Mouse (Mus musculus) heart, adult 2 months (tissue): ENCODE measurements around the gene Mttp. TPM values are rescaled to one million over a fixed set of nuclear protein-coding genes. Genes with fewer than 3 reads are reported as not detected.

ENCODE experiments used
- DNase-seq, 2 experiments: peaks; one replicate each; pipeline ENCODE4 v3.0.0; 2021
- H3K27ac ChIP-seq: fragments of 200-600 bp; 2 replicates; pipeline ENCODE4 v1.8.1; 2022
- H3K27me3 ChIP-seq: fragments of 200-500 bp; 2 replicates; pipeline ENCODE4 v1.6.1; 2012; ENCODE audit warnings: mild to moderate bottlenecking, low read length, inconsistent platforms, mixed read lengths; ENCODE audit not compliant: control insufficient read depth, insufficient read depth
- H3K36me3 ChIP-seq: fragments of 200-500 bp; 2 replicates; pipeline ENCODE4 v1.6.1; 2012; ENCODE audit warnings: low read length, inconsistent platforms; ENCODE audit not compliant: control insufficient read depth, insufficient read depth
- H3K4me1 ChIP-seq: fragments of 200-500 bp; 2 replicates; pipeline ENCODE4 v1.6.1; 2011; ENCODE audit warnings: low read length; ENCODE audit not compliant: control insufficient read depth, insufficient read depth
- H3K4me3 ChIP-seq: fragments of 200-600 bp; 2 replicates; pipeline ENCODE4 v1.8.1; 2022
- H3K79me2 ChIP-seq: fragments of 200-500 bp; replicated peaks from 2 replicates; pipeline ENCODE4 v1.6.1; 2012; ENCODE audit warnings: mild to moderate bottlenecking, inconsistent platforms, low read length, moderate library complexity, mixed read lengths; ENCODE audit not compliant: control insufficient read depth, insufficient read depth
- H3K9ac ChIP-seq: fragments of 200-500 bp; 2 replicates; pipeline ENCODE4 v1.6.1; 2012; ENCODE audit warnings: low read depth, mild to moderate bottlenecking, control low read depth, inconsistent platforms, low read length, mixed read lengths
- CTCF ChIP-seq: fragments of 200-600 bp; IDR thresholded peaks from 2 replicates; pipeline ENCODE4 v1.8.1; 2022; ENCODE audit warnings: antibody characterized with exemption, mild to moderate bottlenecking, moderate library complexity
- EP300 ChIP-seq: fragments of 200-500 bp; IDR thresholded peaks from 2 replicates; pipeline ENCODE4 v1.6.1; 2011; ENCODE audit warnings: low read depth, low read length, control low read depth; ENCODE audit not compliant: insufficient read depth
- POLR2A ChIP-seq: fragments of 200-500 bp; IDR thresholded peaks from 2 replicates; pipeline ENCODE4 v1.6.1; 2011; ENCODE audit warnings: mild to moderate bottlenecking, low read depth, low read length, control low read depth; ENCODE audit not compliant: insufficient read depth
- WGBS: fragments of 180-500 bp; shearing (Covaris S2); methylation state at CpG from one replicate; pipeline ENCODE4 v1.1.7; 2018; 5-methylcytosine and 5-hydroxymethylcytosine counted together
- intact Hi-C: fragments of 180-260 bp; cut with DNase I; formaldehyde crosslinking; loops from one replicate; pipeline ENCODE4 v1.15.1; 2025
- polyA plus RNA-seq: library from polyadenylated mRNA; depleted of rRNA; stranded (reverse); fragments of >200 nt; gene quantifications from 2 replicates; pipeline ENCODE4 v1.2.3, GENCODE M21; 2012
- total RNA-seq, 2 experiments: library from RNA; stranded (reverse); gene quantifications; 2 replicates each; pipeline ENCODE4 v1.2.3; 2021

The Mttp gene
- total and polyA plus RNA-seq, 3 experiments: 2.0 to 6.9 (median 5.9) TPM

DNA sequence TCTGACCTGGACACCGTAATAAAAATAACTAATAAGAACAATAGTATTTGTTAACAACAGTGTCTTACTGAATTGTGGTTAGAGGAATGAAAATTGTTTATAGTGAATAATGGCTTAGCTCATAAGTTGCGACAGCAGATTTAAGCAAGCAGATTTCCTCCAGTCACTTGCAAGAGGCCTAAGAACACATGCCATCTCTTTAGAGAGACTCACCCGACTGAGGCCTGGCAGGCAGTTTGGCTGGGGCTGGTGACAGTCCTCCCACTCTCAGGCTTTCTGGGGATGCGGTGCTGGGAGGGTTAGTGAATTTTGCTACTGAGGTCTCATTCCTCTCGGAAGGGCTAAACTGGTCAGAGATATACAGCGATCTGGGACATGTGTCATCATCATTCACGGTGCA lies 38.6 kb upstream of the Mttp start:
- Histone ChIP-seq H3K79me2 (no peaks in the 10 kb centered on the region), H3K36me3 (no peaks in the 10 kb centered on the region), H3K4me3 (no peak overlapping the region), H3K4me1 (no peaks in the 10 kb centered on the region), H3K27me3 (no peaks in the 10 kb centered on the region), H3K27ac (no peak overlapping the region), H3K9ac (no peak overlapping the region)
- TF ChIP-seq EP300: no peak
- TF ChIP-seq CTCF: no peak
- TF ChIP-seq POLR2A: no peak
- WGBS: 87% methylated on average over 7 of the region's 7 CpGs
- no peak for DNase-seq
- intact Hi-C loops: no loop called here

DNA sequence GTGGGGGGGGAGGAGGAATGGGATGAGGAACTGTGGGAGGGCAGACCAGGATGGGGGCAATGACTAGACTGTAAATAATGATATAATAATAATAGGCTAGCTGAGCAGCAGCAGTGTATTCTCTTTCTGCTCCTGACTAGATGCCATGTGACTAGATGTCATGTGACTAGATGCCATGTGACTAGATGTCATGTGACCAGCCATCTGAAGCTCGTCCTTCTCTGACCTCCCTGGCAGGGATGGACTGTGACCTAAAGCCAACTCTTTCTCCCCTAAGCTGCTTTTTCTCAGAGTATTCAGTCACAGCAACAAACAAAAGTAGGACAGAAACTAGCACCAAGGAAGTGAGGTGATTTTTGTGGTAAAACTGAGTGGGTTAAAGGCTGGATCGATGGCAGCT lies 37.3 kb upstream of the Mttp start:
- Histone ChIP-seq H3K9ac (no peak overlapping the region), H3K36me3 (no peaks in the 10 kb centered on the region), H3K27me3 (no peaks in the 10 kb centered on the region), H3K27ac (no peak overlapping the region), H3K4me3 (no peak overlapping the region), H3K79me2 (no peaks in the 10 kb centered on the region), H3K4me1 (no peaks in the 10 kb centered on the region)
- no peak for TF ChIP-seq EP300
- TF ChIP-seq CTCF: no peak
- no peak for TF ChIP-seq POLR2A
- no peak for DNase-seq
- 65% methylated on average over 2 of the region's 2 CpGs for whole genome bisulfite sequencing
- intact Hi-C loops: no loop called here

DNA sequence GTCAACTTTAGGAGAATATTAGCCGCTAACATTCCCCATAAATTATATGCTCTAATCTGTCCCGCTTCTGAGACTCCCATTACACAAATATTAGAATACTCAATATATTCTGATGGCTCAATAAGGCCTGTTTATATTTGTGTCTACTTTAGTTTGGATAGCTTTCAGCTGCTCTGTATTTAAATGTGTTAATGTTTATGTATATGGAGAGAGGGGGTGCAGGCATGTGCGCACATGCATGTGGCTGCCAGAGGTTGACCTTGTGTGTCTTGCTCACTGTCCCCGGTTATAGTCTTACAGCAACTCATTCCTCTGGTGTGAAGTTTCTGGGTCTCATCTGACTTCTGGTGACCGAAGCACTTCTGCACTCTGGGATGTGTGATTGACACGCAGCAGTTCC lies 30.8 kb upstream of the Mttp start:
- TF ChIP-seq POLR2A (no peak), EP300 (no peak), CTCF (no peak)
- no peak for DNase-seq
- 85% methylated on average over 6 of the region's 6 CpGs for WGBS

DNA sequence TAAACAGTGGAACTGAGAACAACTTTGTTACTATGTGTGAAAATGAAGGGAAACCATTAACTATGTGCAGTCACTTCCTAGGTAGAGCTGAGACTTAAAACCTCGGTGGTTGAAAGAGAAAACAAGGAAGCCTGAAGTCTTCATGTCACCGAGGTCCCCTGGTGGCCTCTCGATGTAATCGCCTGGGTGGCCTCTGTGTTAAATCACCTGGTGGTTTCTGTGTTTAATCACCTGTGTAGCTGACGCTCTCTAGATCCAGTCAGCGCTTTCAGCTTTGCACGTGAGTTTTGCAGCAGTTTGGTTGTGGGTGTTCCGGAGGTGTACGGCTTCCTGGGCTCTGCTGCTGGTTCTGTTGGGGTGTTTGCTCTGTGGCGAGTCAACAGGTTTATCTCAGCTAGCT lies 28.5 kb upstream of the Mttp start:
- no peaks in the 10 kb centered on the region for H3K27me3 ChIP-seq
- no peaks in the 10 kb centered on the region for H3K36me3 ChIP-seq
- H3K79me2 ChIP-seq: no peaks in the 10 kb centered on the region
- DNase-seq: no peak
- 82% methylated on average over 10 of the region's 10 CpGs for WGBS
- intact Hi-C loops: no loop called here
- H3K27ac ChIP-seq: no peak overlapping the region
- TF ChIP-seq CTCF (peak; percentile 9; the same call in 1 of the 2 replicates), EP300 (no peak), POLR2A (no peak)
- no peak overlapping the region for H3K4me3 ChIP-seq
- no peaks in the 10 kb centered on the region for H3K4me1 ChIP-seq
- H3K9ac ChIP-seq: no peak overlapping the region

More for the DNA sequence above, 30.8 kb upstream of the Mttp start:
- Histone ChIP-seq H3K9ac (no peak overlapping the region), H3K79me2 (no peaks in the 10 kb centered on the region), H3K27me3 (no peaks in the 10 kb centered on the region), H3K36me3 (no peaks in the 10 kb centered on the region), H3K4me3 (no peak overlapping the region), H3K27ac (no peak overlapping the region), H3K4me1 (no peaks in the 10 kb centered on the region)
- intact Hi-C loops: no loop called here

DNA sequence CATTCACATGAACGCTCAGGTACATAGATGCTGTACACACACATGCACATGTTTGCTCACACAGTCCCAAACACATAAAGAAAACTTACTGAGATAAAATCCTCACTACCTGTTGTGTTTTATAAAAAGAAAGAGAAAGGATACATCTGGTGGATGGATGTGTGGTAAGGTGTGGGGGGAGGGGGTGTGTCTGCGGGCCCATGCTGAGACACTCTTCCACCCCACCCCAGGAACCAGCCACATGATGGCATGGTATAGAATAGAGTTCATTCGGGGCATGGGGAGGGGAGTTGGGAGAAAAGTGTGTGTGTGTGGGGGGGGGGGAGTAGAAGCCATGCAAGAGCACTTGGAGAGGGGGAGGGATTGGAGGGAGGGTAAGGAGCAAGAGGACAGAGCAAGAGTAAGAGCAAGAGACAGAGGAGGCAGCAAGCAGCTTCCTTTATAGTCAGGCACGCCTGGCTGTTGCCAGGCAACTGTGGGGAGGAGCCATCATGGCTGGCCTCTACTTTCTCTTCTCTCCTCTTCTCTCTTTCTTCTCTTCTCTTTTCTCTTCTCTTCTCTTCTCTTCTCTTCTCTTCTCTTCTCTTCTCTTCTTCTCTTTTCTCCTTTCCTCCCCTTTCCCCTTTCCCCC lies 17.9 kb upstream of the Mttp start:
- Histone ChIP-seq H3K79me2 (no peaks in the 10 kb centered on the region), H3K27me3 (no peaks in the 10 kb centered on the region), H3K9ac (no peak overlapping the region), H3K4me3 (no peak overlapping the region), H3K27ac (no peak overlapping the region), H3K4me1 (no peaks in the 10 kb centered on the region), H3K36me3 (no peaks in the 10 kb centered on the region)
- TF ChIP-seq EP300: no peak
- TF ChIP-seq POLR2A: no peak
- TF ChIP-seq CTCF: no peak
- 52% methylated on average over 4 of the region's 4 CpGs for WGBS
- no peak for DNase-seq
- intact Hi-C loops: no loop called here

DNA sequence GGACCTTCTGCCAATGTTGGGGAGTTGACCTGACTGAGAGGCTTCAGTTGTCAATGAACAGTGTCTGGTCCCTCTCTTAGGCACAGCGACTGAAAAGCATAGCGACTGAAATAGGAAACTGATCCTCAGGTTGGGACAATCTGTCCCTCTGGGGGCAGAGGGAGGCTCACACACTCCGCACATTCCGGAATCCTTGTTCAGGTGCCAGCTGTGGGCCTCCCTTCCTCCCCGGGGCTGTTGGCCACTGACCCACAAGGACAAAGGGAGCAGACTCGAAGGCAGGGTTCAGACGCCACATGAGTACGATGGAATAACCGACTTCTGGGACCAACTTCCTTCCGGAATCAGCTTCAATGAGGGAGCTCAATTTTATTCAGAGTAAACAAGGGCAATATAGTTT lies 16.9 kb upstream of the Mttp start:
- WGBS: 73% methylated on average over 10 of the region's 10 CpGs

DNA sequence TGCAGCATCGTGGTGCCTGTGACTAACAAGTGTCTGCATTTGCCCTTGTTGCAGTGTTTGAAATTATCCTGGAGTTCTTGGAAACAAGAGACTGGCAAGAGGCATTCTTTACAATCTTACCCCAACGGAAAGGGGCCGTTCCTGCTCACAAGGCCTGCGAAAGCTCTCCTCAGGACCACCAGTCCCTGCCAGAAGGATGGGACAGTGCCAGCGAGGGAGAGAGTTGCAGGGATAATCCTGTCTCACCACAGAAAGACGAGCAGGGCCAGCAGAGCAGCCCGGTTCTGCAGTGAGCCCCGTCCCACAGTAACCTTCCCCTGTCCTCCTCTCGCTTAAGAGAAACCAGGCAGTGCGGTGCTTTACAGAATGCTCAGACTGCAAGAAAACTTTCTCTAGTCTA lies 11.9 kb upstream of the Mttp start:
- Histone ChIP-seq H3K27me3 (no peaks in the 10 kb centered on the region), H3K36me3 (no peaks in the 10 kb centered on the region), H3K27ac (no peak overlapping the region), H3K4me1 (no peaks in the 10 kb centered on the region), H3K4me3 (no peak overlapping the region), H3K79me2 (no peaks in the 10 kb centered on the region), H3K9ac (no peak overlapping the region)
- WGBS: 81% methylated on average over 10 of the region's 10 CpGs
- intact Hi-C loops: no loop called here
- TF ChIP-seq EP300 (no peak), POLR2A (no peak), CTCF (no peak)
- no peak for DNase-seq

More for the DNA sequence above, 16.9 kb upstream of the Mttp start:
- TF ChIP-seq EP300 (no peak), CTCF (no peak), POLR2A (no peak)
- Histone ChIP-seq H3K4me3 (no peak overlapping the region), H3K36me3 (no peaks in the 10 kb centered on the region), H3K79me2 (no peaks in the 10 kb centered on the region), H3K27ac (no peak overlapping the region), H3K9ac (no peak overlapping the region), H3K27me3 (no peaks in the 10 kb centered on the region), H3K4me1 (no peaks in the 10 kb centered on the region)
- no peak for DNase-seq
- intact Hi-C loops: no loop called here
